Mouse (Mus musculus): ENCODE data around the gene Hmbs.

GRCm38 (mm10) chr9:44288959-44289291, 55.1 kb downstream of the Hmbs start:
- TF ChIP-seq GATA1 (IDR thresholded peaks at IDR 0.05; ENCODE audit: low read length) (no peak), TAL1 (IDR thresholded peaks at IDR 0.05; ENCODE audit: low read length) (no peak)
